Mouse (Mus musculus) spleen, adult 18-20 months (tissue): ENCODE measurements around the gene Clk3.
"Not testable (repeated sequence)": the region's sequence is repeated elsewhere in the genome, so short reads cannot be mapped to it uniquely, and the experiment has no call there.

Experiments used
- DNase-seq, 2 experiments: peaks; one replicate each; pipeline ENCODE4 v3.0.0; 2022; ENCODE audit warnings: mixed read lengths in 2 of 2

Clk3 gene

DNA sequence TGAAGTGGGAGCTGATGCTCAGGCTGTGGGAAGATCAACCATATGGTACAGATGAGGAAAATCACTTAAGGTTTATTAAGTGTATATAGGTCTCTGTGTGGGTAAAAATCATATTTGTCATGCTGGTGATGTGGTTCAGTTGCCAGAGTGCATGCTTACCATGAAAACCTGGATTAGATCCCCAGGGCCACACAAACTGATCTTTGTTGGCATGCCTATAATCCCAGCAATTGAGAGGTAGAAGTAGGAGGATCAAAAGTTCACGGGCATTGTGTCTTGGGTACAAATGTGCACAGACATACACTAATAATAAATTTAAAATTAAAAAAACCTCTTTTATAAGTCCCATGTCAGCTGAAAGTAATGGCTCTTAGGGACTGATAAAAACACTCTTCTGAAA is 43.3 kb downstream of the Clk3 start:
- no peak for DNase-seq

DNA sequence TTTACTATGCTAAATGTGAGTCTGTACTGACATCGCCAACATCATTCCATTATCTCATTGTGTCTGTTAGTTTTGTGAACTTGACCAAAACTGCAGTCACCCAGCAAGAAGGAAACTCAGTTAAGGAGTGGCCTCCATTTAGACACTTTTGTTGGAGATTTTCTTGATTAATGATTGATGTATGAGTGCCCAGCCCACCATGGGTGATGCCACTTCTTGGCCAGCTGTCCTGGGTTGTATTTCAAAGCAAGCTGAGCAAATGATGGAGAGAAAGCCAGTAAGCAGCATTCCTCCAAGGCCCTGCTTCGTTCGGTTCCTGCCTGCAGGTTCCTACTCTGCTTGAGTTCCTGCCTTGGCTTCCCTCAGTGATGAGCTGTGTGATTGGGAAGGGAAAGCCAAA is 44.9 kb downstream of the Clk3 start:
- no peak for DNase-seq

DNA sequence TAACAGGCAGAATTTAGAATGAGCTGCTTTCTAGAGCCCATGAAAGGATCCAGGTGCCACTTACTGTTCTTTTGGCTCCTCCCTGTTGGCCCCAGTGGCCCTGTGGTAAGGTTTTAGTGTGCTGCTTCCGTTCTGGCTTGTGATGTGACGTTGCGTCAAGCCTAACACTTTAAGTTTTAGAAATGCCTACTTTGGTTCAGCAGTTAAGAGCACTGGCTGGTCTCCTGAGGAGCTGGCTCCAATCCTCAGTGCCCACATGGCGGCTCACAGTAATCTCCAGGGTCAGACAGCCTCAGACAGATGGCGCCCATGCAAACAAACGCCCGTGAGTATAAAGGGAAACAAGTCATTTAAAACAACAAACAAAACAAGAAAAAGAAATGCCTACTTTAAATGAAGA is 47.3 kb downstream of the Clk3 start:
- DNase-seq = no peak

DNA sequence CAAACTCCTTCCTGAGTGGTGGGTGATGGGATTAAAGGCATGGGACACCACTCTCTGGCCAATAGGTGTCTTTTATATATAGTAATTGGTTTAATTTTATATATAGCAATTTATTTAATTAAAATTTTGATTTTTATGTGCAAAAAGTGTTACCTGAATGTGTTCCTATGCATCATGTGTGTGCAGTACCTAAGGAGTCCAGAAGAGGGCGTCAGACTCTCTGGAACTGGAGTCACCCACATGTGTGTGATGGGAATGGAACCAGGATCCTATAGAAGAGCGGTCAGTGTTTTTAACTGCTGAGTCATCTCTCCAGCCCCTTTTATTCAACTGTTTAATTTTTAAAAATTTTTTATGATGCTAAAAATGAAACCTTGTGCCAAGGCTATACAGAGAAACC is 53.5 kb downstream of the Clk3 start:
- DNase-seq = no peak

DNA sequence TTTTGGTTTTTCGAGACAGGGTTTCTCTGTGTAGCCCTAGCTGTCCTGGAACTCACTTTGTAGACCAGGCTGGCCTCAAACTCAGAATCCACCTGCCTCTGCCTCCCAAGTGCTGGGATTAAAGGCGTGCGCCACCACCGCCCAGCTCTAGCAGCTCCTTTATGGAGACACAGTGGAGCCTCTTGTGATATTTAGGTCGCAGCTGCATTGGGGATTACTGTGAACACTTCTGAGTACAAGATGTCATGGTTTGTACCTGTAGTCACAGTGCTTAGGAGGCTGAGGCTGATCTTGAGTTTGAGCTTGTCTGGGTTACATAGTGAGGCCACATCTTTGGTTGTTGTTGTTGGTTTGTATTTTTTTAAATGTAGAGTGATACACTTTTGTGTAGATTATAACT is 55.4 kb downstream of the Clk3 start:
- DNase-seq = not testable (repeated sequence)

DNA sequence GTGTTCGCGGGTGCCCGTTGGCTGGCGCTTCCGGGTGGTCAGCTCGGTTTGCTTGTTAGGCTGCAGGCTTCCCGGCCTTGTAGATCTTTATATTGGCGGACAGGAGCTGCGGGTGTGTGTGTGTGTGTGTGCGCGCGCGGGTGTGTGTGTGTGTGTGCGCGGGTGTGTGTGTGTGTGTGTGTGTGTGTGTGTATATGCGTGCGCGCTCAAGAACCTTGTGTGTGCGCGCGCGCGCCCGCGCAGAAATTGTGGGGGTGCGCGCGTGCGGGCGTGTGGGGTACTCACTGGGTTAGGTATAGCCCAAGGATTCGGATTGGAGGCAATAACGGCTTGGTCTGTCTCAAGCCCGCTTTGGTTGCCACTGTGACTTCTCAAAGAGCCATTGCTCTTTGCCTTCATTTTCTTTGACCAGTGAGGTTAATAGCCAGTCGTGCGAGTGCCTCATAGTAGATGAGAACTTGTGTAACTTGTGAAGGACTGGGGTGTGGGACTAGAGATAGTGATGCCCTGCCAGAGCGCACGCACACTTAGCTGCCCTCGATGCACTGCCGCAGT is 56.9 kb downstream of the Clk3 start:
- DNase-seq = peak in 1 of 2 experiments; percentile 40

DNA sequence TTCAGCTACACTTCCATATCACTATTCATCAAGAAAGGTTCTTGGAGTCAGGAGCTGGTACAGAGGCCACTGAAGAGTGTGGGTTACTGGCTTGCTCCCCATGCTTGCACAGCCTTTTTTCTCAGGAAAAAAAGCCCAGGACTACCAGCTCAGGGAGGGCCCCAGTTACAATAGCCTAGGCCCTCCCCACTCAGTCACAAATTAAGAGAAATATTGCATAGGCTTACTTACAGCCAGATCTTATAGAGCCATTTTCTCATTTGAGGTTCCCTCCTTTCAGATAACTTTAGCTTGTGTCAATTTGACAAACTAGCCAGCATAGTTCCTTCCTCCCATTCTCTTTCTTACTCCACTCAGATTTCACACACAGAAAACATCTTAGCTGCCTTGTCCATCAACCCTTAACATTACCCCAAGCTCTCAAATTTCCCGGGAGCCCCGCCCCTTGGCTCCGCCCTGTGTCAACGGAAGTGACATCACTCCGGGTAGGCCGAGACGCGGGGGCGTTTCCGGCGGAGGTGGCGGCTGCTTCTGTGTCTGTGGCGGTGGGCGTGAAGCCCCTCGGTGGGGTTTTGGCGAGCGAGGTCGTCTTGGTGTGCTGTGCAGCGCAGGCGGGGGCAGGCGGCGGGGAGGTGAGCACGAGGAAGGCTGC is 57.5 kb downstream of the Clk3 start, which contains the start of gene Edc3:
Gene Edc3 (plus strand): TSS at position 473 of the 652 bp plus-strand sequence.
- DNase-seq = peak; percentile 75 to 91

DNA sequence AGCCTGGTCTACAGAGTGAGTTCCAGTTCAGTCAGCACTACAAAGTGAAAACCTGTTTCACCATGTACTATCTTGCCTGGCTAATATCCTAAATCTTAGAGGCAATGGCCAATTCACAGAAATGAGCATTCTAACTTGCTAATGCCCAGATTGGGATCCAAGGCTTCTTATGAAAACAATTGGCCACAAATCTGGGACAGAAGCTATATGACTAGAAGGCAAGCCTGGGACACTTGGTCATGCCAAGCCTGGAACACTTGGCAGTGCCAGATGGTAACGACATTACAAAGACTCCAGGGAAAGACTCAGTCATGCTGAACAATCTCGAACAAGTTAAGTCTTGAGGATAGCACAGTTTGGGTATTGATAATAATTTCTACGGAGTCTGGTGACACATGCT is 59.2 kb downstream of the Clk3 start:
- no peak for DNase-seq
